Mouse (Mus musculus): ENCODE results near the gene Tmem120b. TPM values are rescaled to one million over a fixed set of nuclear protein-coding genes. Genes with fewer than 3 reads are reported as not detected.

Tmem120b gene
- total RNA-seq, 2 experiments from 2014 or later, result 17.8 to 19.6 TPM

DNA sequence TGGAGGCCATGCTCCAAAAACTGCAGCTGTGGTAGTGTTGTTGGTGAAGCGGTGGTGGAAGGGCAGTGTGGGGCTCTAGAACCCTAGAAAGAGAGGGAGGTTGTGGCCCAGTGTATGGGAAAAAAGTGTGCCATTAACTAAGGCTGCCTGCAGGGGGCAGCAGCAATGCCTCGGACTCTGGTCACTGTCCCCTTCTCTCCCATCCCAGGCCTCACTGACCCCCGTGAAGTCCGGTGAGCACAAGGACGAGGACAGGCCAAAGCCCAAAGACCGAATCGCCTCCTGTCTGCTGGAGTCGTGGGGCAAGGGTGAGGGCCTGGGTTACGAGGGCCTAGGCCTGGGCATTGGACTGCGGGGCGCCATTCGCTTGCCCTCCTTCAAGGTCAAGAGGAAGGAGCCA is 88.5 kb downstream of the Tmem120b start:
- DNase-seq (ENCODE audit: low spot score in 2 of 2), result no peak
- Histone ChIP-seq H3K27ac (no peak overlapping the region), H3K4me3 (no peak overlapping the region)
- TF ChIP-seq CTCF (conservative IDR thresholded peaks at IDR 0.05), result peak; percentile 74

DNA sequence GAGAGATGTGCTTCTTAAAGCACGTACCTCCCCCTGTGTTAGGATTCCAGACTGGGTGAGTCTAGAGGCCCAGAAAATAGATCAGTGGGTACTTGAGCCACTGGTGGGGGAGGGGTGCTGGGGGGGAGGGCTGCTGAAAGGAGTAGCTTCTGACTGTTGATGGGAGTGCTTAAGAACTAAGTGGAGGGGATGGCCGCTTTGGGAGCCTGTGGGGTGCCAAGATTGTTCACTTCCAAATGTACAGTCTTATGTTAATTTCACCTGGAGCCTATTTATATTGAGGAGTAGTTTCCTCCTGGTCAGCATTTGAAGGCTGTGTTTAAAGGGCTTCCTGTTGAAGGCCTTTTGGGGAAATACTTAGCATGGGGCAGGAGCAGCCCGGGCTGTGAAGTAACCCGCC is 89.8 kb downstream of the Tmem120b start:
- Histone ChIP-seq H3K4me3 (no peak overlapping the region), H3K27ac (no peak overlapping the region)
- DNase-seq (ENCODE audit: low spot score in 2 of 2), result no peak
- TF ChIP-seq CTCF (conservative IDR thresholded peaks at IDR 0.05), result no peak

DNA sequence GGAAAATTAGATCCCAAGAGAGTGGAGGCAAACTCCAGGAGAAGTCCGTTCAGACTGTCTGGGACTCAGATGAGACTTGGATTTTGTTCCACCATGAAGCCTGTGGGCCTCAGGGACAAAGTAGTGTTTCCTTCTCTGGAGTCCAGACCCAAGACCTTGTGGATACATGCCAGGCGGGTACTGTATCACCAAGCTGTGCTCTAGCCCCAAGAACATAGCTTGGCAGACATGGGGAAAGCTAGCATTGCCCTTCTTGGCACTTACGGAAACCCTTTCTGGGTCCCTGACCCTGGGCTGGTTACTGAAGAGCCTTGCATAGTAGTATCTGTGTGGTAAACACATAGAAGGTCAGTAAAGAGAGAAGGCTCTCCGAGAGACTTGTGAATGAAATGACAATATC is 91.2 kb downstream of the Tmem120b start:
- Histone ChIP-seq H3K27ac (no peak overlapping the region), H3K4me3 (no peak overlapping the region)
- DNase-seq (ENCODE audit: low spot score in 2 of 2), result no peak
- TF ChIP-seq CTCF (conservative IDR thresholded peaks at IDR 0.05), result no peak

DNA sequence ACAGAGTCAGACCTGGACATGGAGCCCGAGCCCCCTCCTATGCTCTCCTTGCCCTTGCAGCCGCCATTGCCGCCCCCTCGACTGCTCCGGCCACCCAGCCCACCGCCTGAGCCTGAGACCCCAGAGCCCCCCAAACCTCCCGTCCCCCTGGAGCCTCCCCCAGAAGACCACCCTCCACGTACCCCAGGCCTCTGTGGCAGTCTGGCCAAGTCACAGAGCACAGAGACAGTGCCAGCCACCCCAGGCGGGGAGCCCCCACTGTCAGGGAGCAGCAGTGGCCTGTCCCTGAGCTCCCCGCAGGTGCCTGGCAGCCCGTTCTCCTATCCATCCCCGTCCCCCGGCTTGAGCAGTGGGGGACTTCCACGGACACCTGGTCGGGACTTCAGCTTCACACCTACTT is 91.7 kb downstream of the Tmem120b start:
- H3K27ac ChIP-seq, result no peak overlapping the region
- DNase-seq (ENCODE audit: low spot score in 2 of 2), result no peak
- no peak for TF ChIP-seq CTCF (conservative IDR thresholded peaks at IDR 0.05)
- H3K4me3 ChIP-seq, result no peak overlapping the region

DNA sequence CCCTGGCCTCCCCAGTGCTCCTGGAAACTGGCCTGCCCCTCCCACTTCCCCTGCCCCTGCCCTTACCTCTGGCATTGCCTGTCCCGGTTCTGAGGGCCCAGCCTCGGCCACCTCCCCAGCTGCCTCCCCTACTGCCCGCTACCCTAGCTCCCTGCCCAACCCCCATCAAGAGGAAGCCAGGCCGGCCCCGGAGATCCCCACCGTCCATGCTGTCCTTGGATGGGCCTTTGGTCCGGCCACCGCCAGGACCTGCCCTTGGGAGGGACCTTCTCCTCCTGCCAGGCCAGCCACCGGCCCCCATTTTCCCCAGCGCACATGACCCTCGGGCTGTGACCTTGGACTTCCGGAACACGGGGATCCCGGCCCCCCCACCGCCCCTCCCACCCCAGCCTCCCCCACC is 92.1 kb downstream of the Tmem120b start:
- H3K27ac ChIP-seq, result no peak overlapping the region
- DNase-seq (ENCODE audit: low spot score in 2 of 2), result no peak
- H3K4me3 ChIP-seq, result no peak overlapping the region
- TF ChIP-seq CTCF (conservative IDR thresholded peaks at IDR 0.05), result no peak

DNA sequence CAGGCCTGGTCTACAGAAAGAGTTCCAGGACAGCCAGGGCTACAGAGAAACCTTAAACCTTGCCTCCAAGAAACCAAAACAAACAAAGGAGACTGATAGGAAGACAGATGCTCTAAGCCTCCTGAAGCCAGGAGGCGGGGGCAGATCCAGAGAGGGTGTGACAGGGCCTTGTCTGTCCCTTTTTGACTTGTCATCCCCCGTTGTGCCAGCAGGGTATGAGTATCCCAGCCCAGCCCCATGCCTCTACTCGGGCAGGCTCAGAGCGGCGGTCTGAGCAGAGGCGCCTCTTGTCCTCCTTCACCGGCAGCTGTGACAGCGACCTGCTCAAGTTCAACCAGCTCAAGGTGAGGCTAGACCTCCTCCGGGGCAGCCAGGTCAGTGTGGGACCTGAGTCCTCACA is 94.7 kb downstream of the Tmem120b start:
- H3K27ac ChIP-seq, result peak overlapping the region; percentile 18; the same call in 1 of the 2 replicates
- H3K4me3 ChIP-seq, result no peak overlapping the region
- DNase-seq (ENCODE audit: low spot score in 2 of 2), result no peak
- TF ChIP-seq CTCF (conservative IDR thresholded peaks at IDR 0.05), result 0 out of 2 replicates have a peak, but pooled peaks have one; percentile 22

DNA sequence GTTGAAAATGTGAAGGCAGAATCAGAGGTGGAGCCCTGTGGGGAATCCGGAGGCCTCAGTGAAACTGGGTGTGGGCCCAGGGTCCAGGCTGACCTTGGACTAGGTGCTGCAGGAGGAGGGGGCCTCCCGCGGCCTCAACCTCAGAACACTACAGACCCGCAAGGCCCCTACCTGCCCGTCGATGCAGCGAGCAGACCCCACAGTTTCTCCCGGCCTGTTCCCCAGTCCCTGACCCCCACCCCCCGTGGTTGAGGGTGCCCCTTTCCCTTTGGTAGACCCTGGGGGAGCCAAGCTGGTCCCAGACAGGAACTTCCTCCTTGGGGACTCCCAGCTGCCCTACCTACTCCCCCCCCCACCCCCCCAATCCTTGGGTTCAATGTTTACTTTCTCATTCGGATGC is 98.2 kb downstream of the Tmem120b start:
- no peak overlapping the region for H3K4me3 ChIP-seq
- TF ChIP-seq CTCF (conservative IDR thresholded peaks at IDR 0.05), result no peak
- no peak for DNase-seq (ENCODE audit: low spot score in 2 of 2)
- no peak overlapping the region for H3K27ac ChIP-seq

Other genes with a start within 250 kb of the Tmem120b start
- 100 to 1,000 TPM; 216 to 217 TPM for gene Anapc5, start 247.1 kb upstream of the Tmem120b start, total RNA-seq (2021)
- gene Rnf34, start 218.4 kb upstream of the Tmem120b start, total RNA-seq (2021), result 10 to 100 TPM; 53.7 to 54.1 TPM
- 10 to 100 TPM; 35.0 to 36.7 TPM for gene Kdm2b, start 78.6 kb upstream of the Tmem120b start, total RNA-seq (2021)
- 10 to 100 TPM; 11.0 to 13.5 TPM for gene Orai1, start 53.3 kb upstream of the Tmem120b start, total RNA-seq (2021)
- gene Morn3, start 21.4 kb upstream of the Tmem120b start, total RNA-seq (2021), result not detected
- 10 to 100 TPM; 43.3 to 46.3 TPM for gene Rhof, start 64.3 kb downstream of the Tmem120b start, total RNA-seq (2021)
- 10 to 100 TPM; 31.2 to 39.4 TPM for gene Setd1b, start 73.8 kb downstream of the Tmem120b start, total RNA-seq (2021)
- 10 to 100 TPM; 27.8 to 30.4 TPM for gene Psmd9, start 101.0 kb downstream of the Tmem120b start, total RNA-seq (2021)
- not detected for gene Hpd, start 114.3 kb downstream of the Tmem120b start, total RNA-seq (2021)
- 1 to 10 TPM; 4.5 to 5.6 TPM for gene Wdr66, start 183.7 kb downstream of the Tmem120b start, total RNA-seq (2021)

Measured in layer of hippocampus, adult 2 months (tissue).